ENCODE assay signal across 8 mouse cellular contexts in genomic region chr11:120351250-120352092, GRCm38 (mm10). TPM values are rescaled to one million over a fixed set of nuclear protein-coding genes. Genes with fewer than 3 reads are reported as not detected.
A peak's percentile ranks its signal among the peaks of the same experiment; 100 is the strongest.
DNase-seq lines count a peak whose midpoint lies in the region; ATAC-seq and TF ChIP-seq lines count a peak whose summit lies in the region.

No protein-coding gene starts in this region.

- no peak overlapping the region; the same call in 1 of the 2 replicates for H3K4me3 ChIP-seq in heart, adult 2 months
- H3K4me3 ChIP-seq in ES-Bruce4 (ENCODE audit: low read depth, low read length), result no peak overlapping the region
- peak overlapping the region; percentile 99 for H3K4me3 ChIP-seq in forebrain, embryonic 10.5 days
- H3K4me3 ChIP-seq in intestine, embryonic 16.5 days (ENCODE audit: low read length), result peak overlapping the region; percentile 100; the same call in 1 of the 2 replicates
- peak overlapping the region; percentile 100; the same call in 1 of the 2 replicates for H3K4me3 ChIP-seq in midbrain, embryonic 10.5 days

- peaks cover 16% of the 10 kb centered on the region for H3K4me1 ChIP-seq in heart, adult 2 months (ENCODE audit: control insufficient read depth, insufficient read depth, low read length)
- H3K4me1 ChIP-seq in ES-Bruce4 (ENCODE audit: control insufficient read depth, insufficient read depth, low read length), result peaks cover 2% of the 10 kb centered on the region
- H3K4me1 ChIP-seq in forebrain, embryonic 10.5 days, result peaks cover 61% of the 10 kb centered on the region
- peaks cover 51% of the 10 kb centered on the region for H3K4me1 ChIP-seq in intestine, embryonic 16.5 days (ENCODE audit: control insufficient read depth, insufficient read depth, low read length)
- H3K4me1 ChIP-seq in midbrain, embryonic 10.5 days, result peaks cover 50% of the 10 kb centered on the region

- TF ChIP-seq POLR2A in heart, adult 2 months (IDR thresholded peaks at IDR 0.05; ENCODE audit: insufficient read depth, low read depth, low read length), result no peak
- no peak for TF ChIP-seq POLR2A in ES-Bruce4 (IDR thresholded peaks at IDR 0.05; ENCODE audit: insufficient read depth, low read length)

- no peaks in the 10 kb centered on the region for H3K36me3 ChIP-seq in heart, adult 2 months (ENCODE audit: control insufficient read depth, insufficient read depth, low read length)
- peaks cover 8% of the 10 kb centered on the region for H3K36me3 ChIP-seq in ES-Bruce4 (ENCODE audit: control insufficient read depth, insufficient read depth, low read length, poor library complexity, severe bottlenecking)
- H3K36me3 ChIP-seq in forebrain, embryonic 10.5 days (replicated peaks), result peaks cover 11% of the 10 kb centered on the region
- H3K36me3 ChIP-seq in intestine, embryonic 16.5 days (ENCODE audit: control insufficient read depth, insufficient read depth, low read length), result no peaks in the 10 kb centered on the region
- peaks cover 11% of the 10 kb centered on the region for H3K36me3 ChIP-seq in midbrain, embryonic 10.5 days

- intact Hi-C loops in heart, adult 2 months (cut with DNase I), result loop anchor here (2.0 to 5.0 kb wide), 2 partner anchors 25 to 164 kb away; no protein-coding TSS in a partner anchor

- no peak for TF ChIP-seq CTCF in heart, adult 2 months (IDR thresholded peaks at IDR 0.05)
- no peak for TF ChIP-seq CTCF in ES-Bruce4 (IDR thresholded peaks at IDR 0.05; ENCODE audit: low read depth, low read length)

- H3K27ac ChIP-seq in heart, adult 2 months, result peak overlapping the region; percentile 100
- H3K27ac ChIP-seq in ES-Bruce4 (ENCODE audit: insufficient read depth, low read length), result peak overlapping the region; percentile 68
- peak overlapping the region; percentile 100 for H3K27ac ChIP-seq in forebrain, embryonic 10.5 days
- H3K27ac ChIP-seq in intestine, embryonic 16.5 days (ENCODE audit: low read length), result peak overlapping the region; percentile 100
- H3K27ac ChIP-seq in midbrain, embryonic 10.5 days (replicated peaks), result peak overlapping the region; percentile 100

- H3K9ac ChIP-seq in heart, adult 2 months (ENCODE audit: low read depth, low read length), result no peak overlapping the region
- peak overlapping the region; percentile 99; the same call in 1 of the 2 replicates for H3K9ac ChIP-seq in ES-Bruce4 (ENCODE audit: low read depth, poor library complexity, severe bottlenecking)
- peak overlapping the region; percentile 100 for H3K9ac ChIP-seq in intestine, embryonic 16.5 days (ENCODE audit: low read depth, low read length)

- peak overlapping the region; percentile 91 for H3K4me2 ChIP-seq in intestine, embryonic 16.5 days (ENCODE audit: low read depth, low read length)

- no peaks in the 10 kb centered on the region for H3K9me3 ChIP-seq in ES-Bruce4 (replicated peaks; ENCODE audit: control insufficient read depth, insufficient read depth, low read length, poor library complexity, severe bottlenecking)
- H3K9me3 ChIP-seq in forebrain, embryonic 10.5 days, result no peaks in the 10 kb centered on the region
- no peaks in the 10 kb centered on the region for H3K9me3 ChIP-seq in intestine, embryonic 16.5 days (ENCODE audit: control insufficient read depth, low read length)
- H3K9me3 ChIP-seq in midbrain, embryonic 10.5 days (replicated peaks), result no peaks in the 10 kb centered on the region

- no peak for ATAC-seq in intestine, embryonic 16.5 days

- no peak for TF ChIP-seq EP300 in heart, adult 2 months (IDR thresholded peaks at IDR 0.05; ENCODE audit: insufficient read depth, low read depth, low read length)
- no peak for TF ChIP-seq EP300 in ES-Bruce4 (IDR thresholded peaks at IDR 0.05; ENCODE audit: insufficient read depth, low read depth, low read length)

- DNase-seq in heart, adult 2 months, result peak; percentile 29 to 34
- no peak for DNase-seq in heart, postnatal 4 days
- no peak for DNase-seq in forebrain, embryonic 10.5 days (ENCODE audit: extremely low spot score, low spot score)
- DNase-seq in midbrain, embryonic 10.5 days (ENCODE audit: low spot score), result no peak
- DNase-seq in c-Kit-positive CD71-positive TER-119-positive erythroid progenitor cells, embryonic 14.5 days (ENCODE audit: low spot score), result no peak
- no peak for DNase-seq in layer of hippocampus, adult 9-10 months (ENCODE audit: low spot score)

- H3K27me3 ChIP-seq in heart, adult 2 months (ENCODE audit: control insufficient read depth, insufficient read depth, low read length), result no peaks in the 10 kb centered on the region
- H3K27me3 ChIP-seq in ES-Bruce4 (ENCODE audit: control insufficient read depth, insufficient read depth, low read length, poor library complexity, severe bottlenecking), result no peaks in the 10 kb centered on the region
- peaks cover 8% of the 10 kb centered on the region; the same call in 1 of the 2 replicates for H3K27me3 ChIP-seq in forebrain, embryonic 10.5 days (ENCODE audit: poor library complexity, severe bottlenecking)
- H3K27me3 ChIP-seq in intestine, embryonic 16.5 days (replicated peaks; ENCODE audit: control insufficient read depth, insufficient read depth, low read length), result no peaks in the 10 kb centered on the region
- H3K27me3 ChIP-seq in midbrain, embryonic 10.5 days (ENCODE audit: low read depth, poor library complexity, severe bottlenecking), result peaks cover 6% of the 10 kb centered on the region; the same call in 1 of the 2 replicates

- H3K79me2 ChIP-seq in heart, adult 2 months (replicated peaks; ENCODE audit: control insufficient read depth, insufficient read depth, low read length), result peaks cover 3% of the 10 kb centered on the region

- 83% methylated on average over 10 of the region's 10 CpGs for WGBS in heart, adult 2 months
- 92% methylated on average over 10 of the region's 10 CpGs for WGBS in forebrain, embryonic 10.5 days
- 72% methylated on average over 10 of the region's 10 CpGs for WGBS in intestine, embryonic 16.5 days
- WGBS in midbrain, embryonic 10.5 days, result 91% methylated on average over 10 of the region's 10 CpGs

RNA-seq across cellular contexts. Expression of gene Actg1, which starts 3.1 kb away (rescaled TPM):
- 100 to 1,000 TPM; 222 to 321 TPM for total RNA-seq in heart, adult 2 months (2021)
- 510 and 694 TPM in 2 replicates for polyA plus RNA-seq in heart, adult 2 months (2012; rRNA removed)
- 1,000 to 10,000 TPM in 1 of 2 experiments, 100 to 1,000 TPM in 1; 930 to 1,002 TPM for total RNA-seq in heart, postnatal 4 days (2021)
- polyA plus RNA-seq in ES-Bruce4 (2011; ENCODE audit: insufficient read depth, insufficient read length, low read depth, missing spikeins), result 2,484 and 2,505 TPM in 2 replicates
- 2,559 and 2,733 TPM in 2 replicates for polyA plus RNA-seq in forebrain, embryonic 10.5 days (2016; fragmentation: Nextera tagmentation; extraction: Ambion mirVana)
- 2,886 and 2,944 TPM in 2 replicates for polyA plus RNA-seq in intestine, embryonic 16.5 days (2015; fragmentation: Nextera tagmentation; extraction: Ambion mirVana)
- polyA plus RNA-seq in midbrain, embryonic 10.5 days (2016; fragmentation: Nextera tagmentation; extraction: Ambion mirVana), result 2,836 and 2,964 TPM in 2 replicates

RNA-seq across cellular contexts. Expression of gene Fscn2, which starts 9.9 kb away (rescaled TPM):
- total RNA-seq in heart, adult 2 months (2021), result not detected
- 0.15 and 0.21 TPM in 2 replicates for polyA plus RNA-seq in heart, adult 2 months (2012; rRNA removed)
- total RNA-seq in heart, postnatal 4 days (2021), result under 1 TPM in 1 of 2 experiments, not detected in 1; 0.34 TPM
- not detected in 2 replicates for polyA plus RNA-seq in ES-Bruce4 (2011; ENCODE audit: insufficient read depth, insufficient read length, low read depth, missing spikeins)
- 0.32 TPM in 1 of 2 replicates, not detected in the other for polyA plus RNA-seq in forebrain, embryonic 10.5 days (2016; fragmentation: Nextera tagmentation; extraction: Ambion mirVana)
- polyA plus RNA-seq in intestine, embryonic 16.5 days (2015; fragmentation: Nextera tagmentation; extraction: Ambion mirVana), result 0.55 TPM in 1 of 2 replicates, not detected in the other
- 0.61 and 0.62 TPM in 2 replicates for polyA plus RNA-seq in midbrain, embryonic 10.5 days (2016; fragmentation: Nextera tagmentation; extraction: Ambion mirVana)

RNA-seq across cellular contexts. Expression of gene Faap100, which starts 27.1 kb away (rescaled TPM):
- total RNA-seq in heart, adult 2 months (2021), result 10 to 100 TPM; 13.0 to 13.4 TPM
- 25.8 and 27.3 TPM in 2 replicates for polyA plus RNA-seq in heart, adult 2 months (2012; rRNA removed)
- total RNA-seq in heart, postnatal 4 days (2021), result 10 to 100 TPM; 31.4 to 34.4 TPM
- polyA plus RNA-seq in ES-Bruce4 (2011; ENCODE audit: insufficient read depth, insufficient read length, low read depth, missing spikeins), result 13.2 and 15.2 TPM in 2 replicates
- 33.8 and 36.0 TPM in 2 replicates for polyA plus RNA-seq in forebrain, embryonic 10.5 days (2016; fragmentation: Nextera tagmentation; extraction: Ambion mirVana)
- polyA plus RNA-seq in intestine, embryonic 16.5 days (2015; fragmentation: Nextera tagmentation; extraction: Ambion mirVana), result 26.6 and 28.6 TPM in 2 replicates
- polyA plus RNA-seq in midbrain, embryonic 10.5 days (2016; fragmentation: Nextera tagmentation; extraction: Ambion mirVana), result 34.5 and 41.8 TPM in 2 replicates

Comparison
In these comparisons a context has a peak if more than half of its experiments do, and no peak if none do; other contexts are left out.
1. DNase-seq: peak in heart, adult 2 months (2 of 2); none in heart, postnatal 4 days (single experiment), forebrain, embryonic 10.5 days (single experiment), midbrain, embryonic 10.5 days (single experiment), c-Kit-positive CD71-positive TER-119-positive erythroid progenitor cells, embryonic 14.5 days (single experiment) and layer of hippocampus, adult 9-10 months (single experiment).
2. H3K4me3 ChIP-seq: peak in forebrain, embryonic 10.5 days (single experiment), intestine, embryonic 16.5 days (single experiment) and midbrain, embryonic 10.5 days (single experiment); none in heart, adult 2 months (single experiment) and ES-Bruce4 (single experiment).
3. Peak in every context shown above with its lines, with median percentiles within 50 percentile points of each other: H3K27ac ChIP-seq.